Mouse (Mus musculus) ovary, adult 2 months (tissue): ENCODE data around the gene Dusp10. TPM values are rescaled to one million over a fixed set of nuclear protein-coding genes. Genes with fewer than 3 reads are reported as not detected.

Experiments
- polyA plus RNA-seq: library from polyadenylated mRNA; depleted of rRNA; stranded (reverse); fragments of >200 nt; gene quantifications from 2 replicates; pipeline ENCODE4 v1.2.3, GENCODE M21; 2012; rRNA removed

The Dusp10 gene
- 29.4 and 31.0 TPM in 2 replicates for polyA plus RNA-seq

GRCm38 (mm10) chr1:184013106-184013505 lies at the start of gene Dusp10:
TSS of gene Dusp10 (plus strand) at chr1:184013302.

GRCm38 (mm10) chr1:184034011-184034557 lies 21.0 kb downstream of the Dusp10 start, which contains the start of gene 1700056E22Rik:
TSS of gene 1700056E22Rik (minus strand) at chr1:184034301.

Other genes starting within 250 kb of the Dusp10 start
- 2.2 and 4.9 TPM in 2 replicates for gene 1700056E22Rik, start 21.0 kb downstream of the Dusp10 start, polyA plus RNA-seq